Mouse (Mus musculus) intestine, postnatal 0 days (tissue): ENCODE data around the gene Usp29. TPM values are rescaled to one million over a fixed set of nuclear protein-coding genes. Genes with fewer than 3 reads are reported as not detected.
"Not testable (repeated sequence)": the region's sequence is repeated elsewhere in the genome, so short reads cannot be mapped to it uniquely, and the experiment has no call there.

Source experiments
- ATAC-seq: fragments of 200-750 bp; cut with Nextera tagmentation; 2 replicates; pipeline ENCODE4 v1.8.0; 2017; ENCODE audit warnings: mild to moderate bottlenecking, moderate TSS enrichment, moderate library complexity
- H3K27ac ChIP-seq: fragments of 300-500 bp; sonication (generic); 2 replicates; pipeline ENCODE4 v1.5.1; 2014; ENCODE audit warnings: mild to moderate bottlenecking, low read depth, low read length, moderate library complexity
- H3K27me3 ChIP-seq: fragments of 300-500 bp; sonication (generic); replicated peaks from 2 replicates; pipeline ENCODE4 v1.6.1; 2014; ENCODE audit warnings: low read length, mixed read lengths; ENCODE audit not compliant: control insufficient read depth, insufficient read depth
- H3K36me3 ChIP-seq: fragments of 300-500 bp; sonication (generic); 2 replicates; pipeline ENCODE4 v1.6.1; 2014; ENCODE audit warnings: mild to moderate bottlenecking, moderate library complexity; ENCODE audit not compliant: control insufficient read depth, insufficient read depth
- H3K4me1 ChIP-seq: fragments of 300-500 bp; sonication (generic); replicated peaks from 2 replicates; pipeline ENCODE4 v1.6.1; 2014; ENCODE audit warnings: antibody characterized with exemption, low read length, mixed read lengths; ENCODE audit not compliant: control insufficient read depth, insufficient read depth
- H3K4me2 ChIP-seq: fragments of 300-500 bp; sonication (generic); replicated peaks from 2 replicates; pipeline ENCODE4 v1.6.1; 2014; ENCODE audit warnings: low read depth, mild to moderate bottlenecking, moderate library complexity
- H3K4me3 ChIP-seq: fragments of 300-500 bp; sonication (generic); 2 replicates; pipeline ENCODE4 v1.5.1; 2014; ENCODE audit warnings: low read depth, low read length
- H3K9ac ChIP-seq: fragments of 300-500 bp; sonication (generic); 2 replicates; pipeline ENCODE4 v1.6.1; 2014; ENCODE audit warnings: mild to moderate bottlenecking, low read depth, low read length
- H3K9me3 ChIP-seq: fragments of 300-500 bp; sonication (generic); 2 replicates; pipeline ENCODE4 v1.6.1; 2016; ENCODE audit warnings: mixed run types; ENCODE audit not compliant: control insufficient read depth
- CTCF ChIP-seq: sonication (generic); IDR thresholded peaks from 2 replicates; pipeline ENCODE4 v1.5.1; 2016; ENCODE audit warnings: low read depth, mild to moderate bottlenecking, control low read depth, antibody characterized with exemption, moderate library complexity
- WGBS: fragments of 180-500 bp; shearing (Covaris S2); extraction: QIAGEN DNeasy Blood & Tissue Kit; methylation state at CpG from one replicate; pipeline ENCODE4 v1.1.7; 2014; 5-methylcytosine and 5-hydroxymethylcytosine counted together
- polyA plus RNA-seq: library from polyadenylated mRNA; unstranded; fragments of >200 nt; fragmentation: Nextera tagmentation; extraction: Ambion mirVana; gene quantifications from 2 replicates; pipeline ENCODE4 v1.2.1, GENCODE M21; 2015

Gene Usp29
- polyA plus RNA-seq, 1 experiment from 2014 or later, result 0.68 TPM

DNA sequence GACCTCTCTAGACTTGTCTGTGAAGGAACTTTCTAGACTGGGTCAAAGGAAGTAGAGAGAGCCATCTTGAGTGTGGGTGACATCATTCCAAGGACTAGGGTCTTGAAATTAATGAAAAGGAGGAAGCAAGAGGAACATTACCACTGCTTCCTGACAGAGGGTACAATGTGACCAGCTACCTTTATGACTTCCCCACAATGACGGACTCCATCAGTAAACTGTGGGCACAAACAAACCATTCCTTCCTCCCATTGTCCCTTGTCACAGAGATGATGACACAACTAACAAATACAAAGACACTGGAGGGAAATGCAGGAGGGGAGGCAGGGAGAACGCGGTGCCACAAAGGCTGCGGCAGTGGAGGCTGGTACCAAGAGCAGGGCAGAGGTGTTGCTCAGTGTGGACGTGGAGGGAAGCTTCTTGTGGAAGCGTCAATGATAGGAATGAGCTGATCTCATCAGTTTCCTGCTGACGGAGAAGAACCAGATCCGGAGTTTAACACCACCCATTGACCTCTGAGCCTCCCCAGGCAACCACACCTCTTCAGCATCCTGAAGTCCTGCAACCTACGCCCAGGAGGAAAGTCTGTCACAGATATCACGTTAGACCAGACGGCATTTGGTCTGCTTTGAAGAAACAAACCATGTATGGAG, 149.3 kb downstream of the Usp29 start:
- peak; percentile 63 for ATAC-seq

GRCm38 (mm10) chr7:6880918-6881317, 150.5 kb downstream of the Usp29 start:
- not testable (repeated sequence) for H3K9me3 ChIP-seq, H3K4me3 ChIP-seq, H3K4me1 ChIP-seq, H3K27ac ChIP-seq, H3K9ac ChIP-seq, H3K27me3 ChIP-seq, ATAC-seq, H3K36me3 ChIP-seq, H3K4me2 ChIP-seq
- no CpG with 5 or more reads among the region's 1 CpGs for WGBS

More for the DNA sequence above, 149.3 kb downstream of the Usp29 start:
- H3K9ac ChIP-seq, result no peak overlapping the region
- H3K36me3 ChIP-seq, result no peaks in the 10 kb centered on the region
- 52% methylated on average over 11 of the region's 11 CpGs for WGBS
- no peak overlapping the region for H3K4me2 ChIP-seq
- H3K27me3 ChIP-seq, result no peaks in the 10 kb centered on the region
- no peaks in the 10 kb centered on the region for H3K9me3 ChIP-seq
- H3K4me1 ChIP-seq, result no peaks in the 10 kb centered on the region
- TF ChIP-seq CTCF, result no peak
- no peak overlapping the region for H3K4me3 ChIP-seq
- H3K27ac ChIP-seq, result no peak overlapping the region

DNA sequence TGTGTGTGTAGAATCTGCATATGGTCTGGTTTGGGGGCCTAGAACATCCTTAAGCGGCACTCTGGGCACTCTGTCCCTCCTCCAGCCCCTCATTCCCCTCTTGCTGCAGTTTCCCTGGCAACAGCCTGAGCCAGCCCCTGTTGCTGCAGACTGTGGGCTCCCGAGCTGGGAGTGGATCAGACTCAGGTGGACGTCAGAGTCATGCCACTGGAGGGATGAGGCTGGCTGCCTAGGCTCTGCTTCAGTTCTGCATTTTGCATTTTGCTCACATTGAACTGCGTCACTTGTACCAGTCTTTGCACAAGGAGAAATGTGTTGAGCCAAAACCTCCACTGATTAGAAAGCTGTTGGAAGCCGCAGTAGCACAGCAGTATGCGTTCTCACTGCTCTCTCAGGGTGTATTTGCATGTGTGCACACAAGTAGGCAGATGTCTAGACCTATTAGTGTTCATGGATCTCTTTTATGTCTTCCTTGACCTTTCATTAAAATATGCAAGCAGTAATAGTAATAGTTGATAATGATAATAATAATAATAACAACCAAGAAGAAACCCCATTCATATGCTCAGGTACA, 151.2 kb downstream of the Usp29 start:
- no peaks in the 10 kb centered on the region for H3K9me3 ChIP-seq
- 66% methylated on average over 6 of the region's 6 CpGs for WGBS
- H3K4me3 ChIP-seq, result no peak overlapping the region
- no peaks in the 10 kb centered on the region for H3K27me3 ChIP-seq
- no peak for ATAC-seq
- no peak overlapping the region for H3K4me2 ChIP-seq
- H3K36me3 ChIP-seq, result no peaks in the 10 kb centered on the region
- H3K9ac ChIP-seq, result no peak overlapping the region
- TF ChIP-seq CTCF, result no peak
- H3K4me1 ChIP-seq, result no peaks in the 10 kb centered on the region
- H3K27ac ChIP-seq, result no peak overlapping the region

DNA sequence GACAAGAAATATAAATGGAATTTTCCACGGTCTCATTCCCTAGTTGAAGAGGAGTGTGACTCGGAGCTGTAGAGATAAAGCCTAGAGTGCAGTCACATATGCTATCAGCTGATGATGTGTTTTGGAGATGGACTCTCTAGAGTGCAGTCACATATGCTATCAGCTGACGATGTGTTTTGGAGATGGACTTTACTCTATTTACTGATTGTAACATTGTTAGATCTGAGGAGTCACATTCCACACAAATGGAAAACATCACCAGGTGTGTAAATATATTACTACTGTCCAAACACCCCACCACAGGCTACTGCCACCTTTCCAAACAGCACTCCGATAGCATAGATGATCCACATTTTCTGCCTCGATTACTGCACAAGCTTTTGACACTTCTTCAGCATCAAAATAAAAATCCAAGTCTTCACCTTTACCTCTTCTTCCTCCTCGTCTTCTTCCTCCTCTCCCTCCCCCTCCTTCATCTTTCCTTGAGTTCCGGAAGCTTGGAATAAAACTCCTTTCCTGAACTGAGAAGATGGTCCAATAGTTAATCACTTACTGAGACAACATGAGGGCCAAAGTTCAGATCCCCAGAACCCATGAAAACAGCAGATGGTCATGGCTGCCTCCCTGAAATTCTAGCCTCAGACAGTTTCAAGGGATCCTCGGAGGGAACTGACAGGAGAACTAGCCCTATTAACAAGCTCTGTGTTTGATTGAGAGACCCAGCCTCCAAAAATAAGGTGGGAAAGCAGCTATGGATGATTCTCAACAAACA, 153.2 kb downstream of the Usp29 start:
- 61% methylated on average over 8 of the region's 8 CpGs for whole genome bisulfite sequencing
- Histone ChIP-seq H3K9ac (no peak overlapping the region), H3K4me1 (no peaks in the 10 kb centered on the region), H3K36me3 (no peaks in the 10 kb centered on the region), H3K4me2 (no peak overlapping the region), H3K4me3 (no peak overlapping the region), H3K27ac (no peak overlapping the region), H3K9me3 (no peaks in the 10 kb centered on the region), H3K27me3 (no peaks in the 10 kb centered on the region)
- no peak for TF ChIP-seq CTCF
- peak; percentile 37 for ATAC-seq

DNA sequence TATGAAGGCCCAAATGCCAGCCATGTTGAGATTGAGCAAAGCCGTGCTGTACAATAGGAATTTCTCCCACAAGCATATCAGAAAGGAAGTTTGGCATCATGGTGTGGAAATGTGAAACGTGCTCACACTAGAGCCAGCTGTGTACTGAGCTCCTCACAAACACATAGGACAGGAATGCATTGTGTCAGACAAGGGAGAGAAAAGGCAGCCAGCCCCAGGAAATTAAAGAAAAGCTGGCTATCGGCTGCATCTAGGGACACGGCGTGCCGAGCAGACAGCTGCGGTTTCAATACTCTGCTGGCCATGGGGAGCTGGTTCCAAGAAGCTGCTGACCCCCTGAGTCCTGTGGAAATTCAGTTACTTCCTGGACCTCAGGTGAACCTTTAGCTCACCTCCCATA, 155.0 kb downstream of the Usp29 start:
- H3K4me1 ChIP-seq, result no peaks in the 10 kb centered on the region
- no peaks in the 10 kb centered on the region for H3K27me3 ChIP-seq
- no peak for TF ChIP-seq CTCF
- H3K4me3 ChIP-seq, result no peak overlapping the region
- H3K9ac ChIP-seq, result no peak overlapping the region
- no peaks in the 10 kb centered on the region for H3K9me3 ChIP-seq
- H3K4me2 ChIP-seq, result no peak overlapping the region
- no peak overlapping the region for H3K27ac ChIP-seq
- H3K36me3 ChIP-seq, result no peaks in the 10 kb centered on the region
- no peak for ATAC-seq
- 77% methylated on average over 7 of the region's 7 CpGs for WGBS

DNA sequence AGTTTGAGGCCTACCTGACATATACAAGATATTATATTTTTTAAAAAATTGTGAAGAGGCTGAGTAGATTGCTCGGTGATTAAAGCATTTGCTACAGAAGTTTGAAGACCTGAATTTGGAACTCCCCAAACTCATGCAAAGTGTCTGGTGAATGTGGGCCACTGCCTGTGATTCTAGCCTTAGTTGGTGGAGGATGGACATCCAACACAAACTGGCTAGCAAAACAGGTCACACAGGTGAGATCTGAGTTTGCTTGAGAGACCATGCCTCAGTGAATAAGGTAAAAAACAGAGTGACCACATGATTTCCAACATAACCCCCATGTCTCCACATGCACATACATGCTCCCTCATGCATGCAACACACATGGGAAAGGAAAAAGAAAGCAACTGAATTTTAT, 156.5 kb downstream of the Usp29 start:
- H3K36me3 ChIP-seq, result no peaks in the 10 kb centered on the region
- H3K9ac ChIP-seq, result no peak overlapping the region
- H3K4me2 ChIP-seq, result no peak overlapping the region
- H3K4me3 ChIP-seq, result no peak overlapping the region
- ATAC-seq, result no peak
- no peaks in the 10 kb centered on the region for H3K4me1 ChIP-seq
- 90% methylated on average over 1 of the region's 1 CpGs for WGBS
- no peak overlapping the region for H3K27ac ChIP-seq
- H3K27me3 ChIP-seq, result no peaks in the 10 kb centered on the region
- TF ChIP-seq CTCF, result no peak
- H3K9me3 ChIP-seq, result no peaks in the 10 kb centered on the region
